Mouse (Mus musculus): ENCODE results near the gene Trim65. TPM values are rescaled to one million over a fixed set of nuclear protein-coding genes. Genes with fewer than 3 reads are reported as not detected.
A peak's percentile ranks its signal among the peaks of the same experiment; 100 is the strongest.

Trim65 gene
- total RNA-seq (2021), result 1 to 10 TPM; 7.3 to 8.2 TPM
- long read RNA-seq, experiment 1, full-length matches to known transcripts, result 3 of 5 reads
- long read RNA-seq, experiment 1, partial matches to known transcripts, result 0 of 5 reads
- long read RNA-seq, experiment 1, other reads (novel, unspliced or antisense), result 2 of 5 reads
- long read RNA-seq, experiment 2, full-length matches to known transcripts, result 3 of 3 reads
- long read RNA-seq, experiment 2, partial matches to known transcripts, result 0 of 3 reads
- long read RNA-seq, experiment 2, other reads (novel, unspliced or antisense), result 0 of 3 reads

- DNase-seq, result peak; percentile 91 to 93
- intact Hi-C loops (cut with DNase I), result loop anchor here (2.0 to 10.0 kb wide), 3 partner anchors 100 to 334 kb away; partner anchors contain the start of genes Qrich2 and Unk
Observed at GRCm38 (mm10) chr11:116130488-116131205, at the start of gene Trim65. Gene Trim65, minus strand, starts transcription at chr11:116131128.

DNA sequence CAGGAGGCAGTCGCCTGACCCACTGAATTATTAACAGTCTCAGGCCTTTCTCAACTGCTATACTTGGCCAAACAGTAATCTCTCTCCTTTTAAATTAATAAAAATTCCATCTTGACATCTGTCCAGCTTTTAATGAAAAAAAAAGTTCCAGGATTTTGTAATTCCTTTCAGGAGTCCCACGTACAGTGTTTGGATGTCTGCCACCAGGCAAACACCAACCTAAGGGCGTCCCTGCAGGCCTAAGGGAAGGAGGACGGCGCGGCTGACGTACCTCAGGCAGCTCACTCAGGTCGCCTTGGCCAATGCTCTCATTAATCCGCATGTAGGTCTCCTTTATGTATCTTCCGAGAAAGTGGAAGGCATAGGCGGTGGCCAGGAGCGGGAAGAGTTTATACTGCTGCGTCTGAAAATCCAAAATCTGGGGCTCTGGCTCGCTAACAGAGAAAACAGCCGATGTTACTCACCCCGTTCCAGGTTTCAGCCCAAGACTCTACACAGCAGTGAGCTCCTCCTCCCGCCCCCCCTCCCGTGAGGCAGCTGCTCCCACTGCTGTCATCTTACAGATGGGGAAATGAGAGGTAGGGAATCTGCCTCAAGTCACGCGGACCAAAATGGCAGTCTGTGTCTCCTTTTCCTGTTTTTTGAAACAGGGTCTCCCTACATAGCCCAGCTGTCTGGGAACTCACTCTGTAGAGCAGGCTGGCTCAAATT, 47.6 kb upstream of the Trim65 start:
- intact Hi-C loops (cut with DNase I), result no loop called here
- DNase-seq, result no peak

DNA sequence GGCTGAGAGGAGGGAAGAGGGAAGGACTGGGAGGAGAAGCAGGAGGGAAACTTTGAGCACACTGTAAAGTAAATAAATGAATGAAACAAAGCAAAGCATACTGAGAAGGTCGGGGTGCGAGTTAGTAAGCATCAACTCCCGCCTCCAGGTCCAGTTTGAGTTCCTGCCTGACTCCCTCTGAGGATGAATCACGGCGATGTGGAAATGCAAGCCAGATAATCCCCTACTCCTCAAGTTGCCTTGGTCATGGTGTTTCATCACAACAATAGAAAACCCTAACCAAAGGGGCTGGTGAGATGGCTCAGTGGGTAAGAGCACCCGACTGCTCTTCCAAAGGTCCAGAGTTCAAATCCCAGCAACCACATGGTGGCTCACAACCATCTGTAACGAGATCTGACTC, 45.1 kb upstream of the Trim65 start:
- DNase-seq, result no peak
- intact Hi-C loops (cut with DNase I), result no loop called here

- no peak for DNase-seq
- intact Hi-C loops (cut with DNase I), result no loop called here
Observed at GRCm38 (mm10) chr11:116174775-116175448, 44.0 kb upstream of the Trim65 start.

GRCm38 (mm10) chr11:116171959-116172358, 41.0 kb upstream of the Trim65 start:
- intact Hi-C loops (cut with DNase I), result no loop called here
- DNase-seq, result no peak

- intact Hi-C loops (cut with DNase I), result no loop called here
- DNase-seq, result no peak
Observed at GRCm38 (mm10) chr11:116170003-116170800, 39.3 kb upstream of the Trim65 start.

DNA sequence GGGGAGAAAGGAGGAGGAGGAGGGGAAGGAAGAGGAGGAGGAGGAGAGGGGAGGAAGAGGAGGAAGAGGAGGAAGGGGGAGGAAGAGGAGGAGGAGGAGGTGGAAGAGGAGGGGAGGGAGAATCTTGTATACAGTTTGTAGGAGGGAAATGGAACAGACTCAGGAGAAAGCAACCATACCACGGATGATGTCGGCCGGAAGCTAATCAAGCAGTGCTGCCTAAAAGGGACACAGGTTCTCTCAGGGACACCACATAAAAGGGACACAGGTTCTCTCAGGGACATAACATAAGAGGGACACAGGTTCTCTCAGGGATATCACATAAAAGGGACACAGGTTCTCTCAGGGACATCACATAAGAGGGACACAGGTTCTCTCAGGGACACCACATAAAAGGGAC, 38.3 kb upstream of the Trim65 start:
- no peak for DNase-seq
- intact Hi-C loops (cut with DNase I), result loop anchor here (2.0 kb wide), 1 partner anchor 50 kb away; no protein-coding TSS in a partner anchor

- peak; percentile 92 to 95 for DNase-seq
- intact Hi-C loops (cut with DNase I), result loop anchor here (2.0 kb wide), 1 partner anchor 51 kb away; no protein-coding TSS in a partner anchor
Observed at GRCm38 (mm10) chr11:116167884-116168439, 37.0 kb upstream of the Trim65 start, which contains the start of gene Fbf1. Gene Fbf1, minus strand, starts transcription at chr11:116168166.

DNA sequence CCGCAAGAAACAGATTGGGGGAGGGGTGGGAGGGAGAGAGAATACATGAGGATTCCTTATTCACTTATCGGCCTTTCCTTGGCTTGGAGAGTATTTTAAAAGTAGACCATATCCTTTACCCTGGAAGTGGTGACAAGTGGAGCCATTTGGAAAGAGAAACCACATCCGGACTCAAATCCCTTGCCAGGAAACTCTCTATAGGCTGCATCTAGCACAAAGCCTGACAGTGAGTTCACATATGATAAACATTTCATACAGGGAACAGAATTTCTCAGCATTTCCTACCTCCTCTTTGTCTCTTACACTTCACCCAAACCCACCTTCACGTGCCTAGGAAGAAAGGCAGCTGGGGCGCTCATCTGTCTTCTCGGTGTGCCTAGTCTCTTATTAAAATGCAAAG, 36.3 kb upstream of the Trim65 start:
- intact Hi-C loops (cut with DNase I), result no loop called here
- no peak for DNase-seq

- intact Hi-C loops (cut with DNase I), result no loop called here
- no peak for DNase-seq
Observed at GRCm38 (mm10) chr11:116163002-116163401, 32.1 kb upstream of the Trim65 start.

- DNase-seq, result no peak
Observed at GRCm38 (mm10) chr11:116162146-116162545, 31.2 kb upstream of the Trim65 start.

GRCm38 (mm10) chr11:116161312-116161711, 30.4 kb upstream of the Trim65 start:
- intact Hi-C loops (cut with DNase I), result no loop called here
- DNase-seq, result no peak

More at GRCm38 (mm10) chr11:116162146-116162545, 31.2 kb upstream of the Trim65 start:
- intact Hi-C loops (cut with DNase I), result no loop called here

- intact Hi-C loops (cut with DNase I), result no loop called here
- no peak for DNase-seq
Observed at GRCm38 (mm10) chr11:116150960-116151359, 20.0 kb upstream of the Trim65 start.

GRCm38 (mm10) chr11:116149341-116149740, 18.4 kb upstream of the Trim65 start:
- DNase-seq, result no peak
- intact Hi-C loops (cut with DNase I), result no loop called here

DNA sequence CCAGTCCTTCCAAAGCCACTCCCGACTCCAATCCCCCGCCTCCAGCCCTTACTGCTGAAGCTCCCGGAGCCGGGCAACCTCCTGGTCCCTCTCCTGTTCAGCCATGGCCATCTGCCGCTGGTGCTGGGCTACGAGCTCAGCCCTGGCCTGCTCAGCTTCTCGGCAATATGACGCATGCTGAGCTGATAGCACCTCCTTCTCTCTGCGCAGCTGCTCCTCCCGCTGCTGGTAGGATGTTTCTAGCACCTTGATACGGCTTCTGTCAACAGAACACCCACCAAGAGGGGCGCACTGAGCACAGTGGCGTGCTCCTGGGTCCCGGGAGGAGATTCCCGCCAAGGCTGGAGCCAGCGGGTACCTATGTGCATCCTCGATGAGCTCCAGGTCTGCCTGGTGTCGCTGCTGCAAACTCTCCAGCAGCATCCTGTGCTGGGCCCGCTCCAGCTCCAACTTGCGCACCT, 17.9 kb upstream of the Trim65 start:
- no peak for DNase-seq
- intact Hi-C loops (cut with DNase I), result no loop called here

DNA sequence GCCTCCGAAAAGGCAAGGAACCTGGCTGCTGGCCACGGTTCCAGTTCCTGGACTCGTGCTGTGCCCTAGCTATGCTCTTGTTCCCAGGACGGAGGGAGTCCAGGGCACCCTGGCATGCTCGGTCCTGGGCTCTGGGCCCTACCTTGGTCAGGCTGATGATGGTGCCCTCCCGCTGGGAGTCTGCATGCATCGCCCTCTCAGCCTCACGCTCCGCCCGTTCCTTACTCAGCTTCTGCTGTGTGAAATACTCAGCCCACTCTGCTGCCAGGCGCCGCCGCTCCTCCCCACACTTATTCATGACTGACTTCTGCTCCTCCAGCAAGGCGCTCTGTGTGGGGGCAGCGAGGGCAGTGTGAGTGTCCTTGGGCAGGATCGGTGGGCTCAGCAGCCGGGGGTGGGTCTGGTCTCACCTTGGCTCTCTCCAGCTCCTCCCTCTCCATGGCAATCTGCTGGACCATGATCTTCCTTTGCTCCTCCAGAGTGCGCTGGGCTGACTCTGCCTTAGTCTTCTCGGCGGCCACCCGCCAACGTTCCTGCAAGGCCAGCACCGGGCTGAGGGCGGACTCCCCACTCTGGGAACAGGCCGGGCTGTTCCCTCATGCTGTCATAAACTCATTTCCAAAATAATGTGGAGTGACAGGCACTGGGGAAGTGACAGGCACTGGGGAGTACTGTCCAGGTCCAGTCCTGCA, 15.5 kb upstream of the Trim65 start:
- intact Hi-C loops (cut with DNase I), result no loop called here
- no peak for DNase-seq

- intact Hi-C loops (cut with DNase I), result no loop called here
- no peak for DNase-seq
Observed at GRCm38 (mm10) chr11:116145481-116146293, 14.8 kb upstream of the Trim65 start.

DNA sequence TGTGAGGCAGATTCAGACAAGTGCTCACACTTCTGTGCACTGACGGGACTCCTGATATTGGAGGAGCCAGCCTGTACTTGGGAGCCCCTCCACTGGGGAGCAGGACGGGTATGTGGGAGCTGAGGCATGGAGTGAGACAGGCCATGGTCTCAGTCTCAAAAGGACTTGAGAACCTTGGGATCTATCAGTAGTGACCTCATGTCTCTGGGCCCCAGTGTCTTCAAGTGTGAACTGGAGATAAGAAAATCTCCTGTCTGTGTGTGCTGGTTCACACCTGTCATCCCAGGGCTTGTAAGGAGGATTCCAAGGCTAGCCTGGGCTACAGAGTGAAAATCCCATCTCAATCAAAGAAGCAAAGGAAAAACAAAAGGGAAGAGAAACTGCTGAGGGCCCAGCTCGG, 12.5 kb upstream of the Trim65 start:
- DNase-seq, result no peak
- intact Hi-C loops (cut with DNase I), result no loop called here
